Mouse (Mus musculus) myocyte (in vitro differentiated cells): ENCODE measurements at regions not wholly inside any gene's neighbourhood (a gene's known extent, or its start where the extent isn't known, plus 50 kb on each side); places are given as distances from the start of the nearest gene placed in this dataset.

Experiments used
- MAX ChIP-seq: IDR thresholded peaks from one replicate; pipeline ENCODE4 v1.6.1; 2011; ENCODE audit warnings: low read depth, mild to moderate bottlenecking, control low read depth
- POLR2A ChIP-seq: IDR thresholded peaks from one replicate; pipeline ENCODE4 v1.6.1; 2011; ENCODE audit warnings: low read depth, mild to moderate bottlenecking, control low read depth, moderate library complexity; ENCODE audit not compliant: insufficient read length
- SRF ChIP-seq: IDR thresholded peaks from one replicate; pipeline ENCODE4 v1.6.1; 2011; ENCODE audit warnings: low read depth; ENCODE audit not compliant: control insufficient read depth, insufficient read length

- TF ChIP-seq POLR2A (no peak), MAX (no peak), SRF (no peak)
Observed at GRCm38 (mm10) chr11:50483116-50483515, 52.2 kb upstream of the Rufy1 start.
